Mouse (Mus musculus): Measurements from ENCODE around the gene C5ar1.

DNA sequence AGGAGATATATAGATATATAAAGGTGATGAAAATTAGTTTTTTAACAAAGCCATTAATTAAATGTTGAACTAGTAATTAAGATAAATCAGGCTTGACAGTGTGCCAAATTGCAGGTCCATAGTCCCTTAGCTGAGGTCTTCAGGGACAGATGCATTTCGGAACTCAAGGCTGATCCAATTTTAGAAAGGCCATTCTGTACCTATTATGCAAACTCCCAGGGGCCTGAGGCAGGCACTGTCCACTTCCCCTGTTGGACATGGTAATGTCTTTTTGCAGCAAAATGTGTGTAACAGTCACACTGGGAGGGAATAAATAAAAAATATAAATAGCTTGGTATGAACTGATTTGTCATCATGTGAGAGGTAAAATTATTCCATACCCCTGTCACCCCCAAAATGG, 11.8 kb upstream of the C5ar1 start:
- TF ChIP-seq POLR2A (IDR thresholded peaks at IDR 0.05; ENCODE audit: insufficient read depth, low read depth, low read length) (no peak), CTCF (IDR thresholded peaks at IDR 0.05) (no peak)
